Mouse (Mus musculus) layer of hippocampus, adult 11-12 months (tissue): ENCODE measurements at regions not wholly inside any gene's neighbourhood (a gene's known extent, or its start where the extent isn't known, plus 50 kb on each side); places are given as distances from the start of the nearest gene placed in this dataset.

Source experiments
- DNase-seq: peaks from one replicate; pipeline ENCODE4 v3.0.0; 2022; ENCODE audit warnings: low spot score

DNA sequence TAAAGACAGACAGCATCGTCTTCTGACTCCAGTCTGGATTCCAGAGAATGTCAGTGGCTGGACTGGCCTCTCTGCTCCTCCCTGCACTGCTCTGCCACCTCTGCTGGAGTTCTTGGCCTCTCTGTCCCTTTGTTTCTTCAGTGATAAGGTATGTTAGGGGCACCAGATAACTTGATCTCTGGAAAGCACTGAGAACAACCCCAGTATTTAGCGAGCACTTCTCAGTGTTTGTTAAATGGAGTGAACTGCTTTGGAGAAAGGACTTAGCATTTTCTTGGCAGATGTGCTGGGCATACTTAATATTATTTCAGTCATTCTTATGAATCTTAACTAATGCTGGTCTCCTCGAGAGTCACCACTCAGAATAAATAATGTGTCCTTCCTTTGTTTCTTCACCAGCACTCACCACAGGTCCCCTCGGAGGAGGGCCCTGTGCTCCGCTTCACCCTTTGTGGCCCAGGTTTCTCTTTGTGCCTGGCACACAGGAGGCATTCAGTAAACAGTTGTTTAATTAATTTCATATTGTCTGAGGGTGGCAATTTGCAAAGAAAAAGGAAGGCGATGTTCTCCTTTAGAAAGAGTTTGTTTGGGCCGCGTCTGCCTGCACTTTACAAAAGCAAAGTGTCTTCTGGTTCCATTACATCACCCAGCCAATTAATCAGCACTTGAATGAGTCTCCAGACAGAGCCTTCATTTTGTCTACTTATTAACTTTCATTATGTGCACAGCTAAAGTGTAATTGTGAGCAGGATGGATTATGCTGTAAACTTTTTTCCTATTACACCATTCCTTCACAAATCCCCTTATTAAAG, 307.1 kb upstream of the Adamts16 start:
- no peak for DNase-seq

DNA sequence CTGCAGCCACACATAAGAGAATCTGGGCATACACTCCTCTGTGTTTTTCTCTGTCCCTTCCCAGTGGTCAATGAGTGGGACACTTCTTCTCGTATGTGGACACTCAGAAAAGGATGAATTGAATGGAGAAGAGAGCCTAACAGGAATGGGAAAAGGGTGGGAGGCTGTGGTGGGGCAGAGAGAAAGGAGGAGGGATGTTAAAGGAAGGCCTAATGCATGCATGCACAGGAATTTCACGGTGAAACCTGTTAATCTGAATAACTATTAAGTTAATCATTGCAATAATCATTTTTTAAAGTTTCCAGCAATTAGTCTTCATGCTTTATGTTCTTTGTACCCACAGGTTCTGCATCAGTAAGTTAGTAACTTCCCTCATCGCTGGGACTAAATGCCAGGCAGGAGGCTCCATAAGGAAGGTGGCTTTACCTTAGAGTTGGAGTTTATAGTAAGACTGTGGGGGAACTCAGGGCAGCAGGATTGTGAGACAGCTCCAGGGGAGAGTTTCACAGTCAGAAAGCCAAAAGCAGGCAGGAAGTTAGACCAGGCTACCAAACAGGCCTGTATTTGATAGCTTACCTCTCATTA, 305.3 kb upstream of the Adamts16 start:
- DNase-seq: no peak

DNA sequence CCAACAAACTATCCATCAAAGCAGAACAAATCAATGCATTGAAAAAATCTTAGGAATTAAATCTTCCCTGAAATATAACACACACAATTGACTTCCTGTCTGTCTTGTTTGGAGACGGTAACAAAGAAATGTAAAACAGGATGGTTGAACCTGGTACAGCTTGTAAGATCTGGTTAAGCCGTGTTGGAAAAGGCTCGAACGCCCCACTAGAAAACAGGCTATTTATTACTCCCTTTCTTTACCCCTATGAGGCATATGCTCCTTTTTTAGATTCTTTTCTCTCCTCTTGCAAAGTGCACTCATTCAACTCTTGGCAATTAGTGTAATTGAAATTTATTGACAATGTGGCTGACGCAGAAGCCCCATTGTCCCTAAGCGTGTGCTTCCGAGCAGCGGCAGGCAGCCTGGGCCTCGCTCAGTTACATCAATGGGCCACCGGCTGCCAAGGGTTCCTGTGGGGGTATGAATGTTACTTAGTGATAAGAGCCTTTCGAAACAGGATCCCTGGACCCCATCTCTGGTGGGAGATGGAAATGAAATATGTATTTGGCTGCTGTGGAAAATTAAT, 297.2 kb upstream of the Adamts16 start:
- no peak for DNase-seq

DNA sequence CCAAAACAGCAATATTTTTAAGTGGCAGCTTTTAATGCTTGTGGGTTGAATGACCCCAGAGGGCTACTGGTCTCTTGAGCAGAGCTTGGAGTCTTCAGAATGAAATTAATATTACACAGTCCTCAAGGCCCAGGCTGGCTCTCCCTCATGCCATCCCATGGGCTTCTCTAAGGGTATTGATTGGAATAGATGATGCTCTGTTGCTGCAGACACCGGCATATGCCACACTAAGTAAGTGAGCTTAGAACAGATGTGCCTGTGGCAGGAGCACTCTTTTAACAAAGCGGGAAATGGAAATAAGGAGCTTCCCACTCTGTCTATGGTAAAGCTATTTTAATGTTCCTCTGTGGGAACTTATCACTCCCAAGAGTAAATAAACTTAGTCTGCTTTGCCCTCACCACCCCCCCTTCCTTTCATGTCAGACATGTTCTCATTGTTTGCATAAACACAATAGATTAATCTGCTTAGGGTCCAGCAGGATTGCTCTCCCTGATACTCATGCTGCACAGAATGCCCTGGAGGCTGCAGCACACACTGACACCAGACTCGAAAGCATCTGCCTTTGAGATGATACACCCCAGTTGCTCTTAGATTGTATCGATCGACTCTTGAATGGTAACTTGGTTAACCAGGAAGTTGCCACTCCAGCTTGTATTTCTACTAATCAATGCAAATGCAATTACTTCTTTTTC, 294.5 kb upstream of the Adamts16 start:
- DNase-seq: no peak

DNA sequence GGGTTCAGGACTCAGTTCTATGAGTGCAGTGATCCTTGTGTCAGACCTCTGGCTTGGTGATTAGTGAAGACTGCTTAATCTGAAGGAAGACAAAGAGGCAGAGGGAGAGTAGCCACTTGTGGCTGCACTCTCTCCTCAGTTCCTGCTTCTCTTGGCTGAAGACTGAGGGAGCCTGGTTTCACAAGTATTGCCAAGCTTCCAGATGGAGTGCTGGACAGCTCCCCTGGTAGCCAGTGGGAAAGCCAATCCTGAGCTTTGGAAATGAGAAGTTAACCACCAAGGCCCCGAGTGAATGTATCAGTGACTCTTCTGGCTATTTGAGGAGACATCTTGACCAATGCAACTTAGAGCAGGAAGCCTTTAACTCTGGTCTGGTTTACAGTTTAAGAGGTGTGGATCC, 279.9 kb upstream of the Adamts16 start:
- no peak for DNase-seq

DNA sequence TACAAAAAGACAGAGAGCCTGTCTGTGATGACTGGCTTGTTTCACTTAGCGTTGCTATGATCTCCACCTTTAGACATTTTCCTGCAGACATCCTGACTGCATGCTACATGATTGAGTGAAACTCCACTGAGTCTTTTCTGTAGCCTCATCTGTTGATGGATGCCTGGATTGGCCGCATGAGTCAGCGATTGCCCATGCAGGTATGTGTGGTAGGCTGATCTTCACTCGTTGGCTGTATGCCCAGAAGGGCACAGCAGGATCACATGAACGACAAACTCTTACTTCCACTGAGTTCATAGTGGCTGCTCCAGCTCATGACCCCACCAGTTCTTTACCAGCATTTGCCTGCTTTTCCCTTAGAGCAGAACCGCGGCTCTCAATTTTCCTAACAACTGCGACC, 266.6 kb upstream of the Adamts16 start:
- DNase-seq: no peak

DNA sequence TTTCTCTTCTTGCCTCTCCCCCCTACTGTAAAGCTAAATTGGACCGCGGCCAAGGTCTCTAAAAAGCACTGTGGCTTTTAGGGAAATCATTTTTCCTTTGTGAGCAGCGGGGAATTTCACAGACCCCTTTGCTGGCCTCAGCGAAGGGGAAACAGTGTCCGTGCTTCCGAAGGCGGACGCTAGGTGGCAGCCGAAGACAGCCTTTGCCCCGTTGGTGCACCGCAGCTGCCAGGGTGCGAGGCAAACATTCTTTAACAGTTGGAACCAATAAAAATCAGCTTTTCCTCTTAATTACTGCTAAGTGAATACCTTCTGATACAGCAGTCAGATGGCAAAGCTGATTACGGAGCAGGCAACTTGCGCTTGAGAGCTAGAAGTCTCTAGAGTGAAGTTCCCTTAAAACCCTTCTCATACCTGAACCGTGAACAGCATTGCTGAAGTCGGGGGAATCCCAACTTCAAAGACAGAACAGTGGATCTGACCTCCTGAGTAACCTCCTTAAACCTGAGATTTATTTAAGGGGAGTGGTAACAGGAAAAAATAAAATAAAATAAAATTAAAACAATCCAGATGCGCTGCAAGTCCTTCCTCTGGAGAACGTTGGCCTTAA, 263.7 kb upstream of the Adamts16 start:
- peak; percentile 63 for DNase-seq

DNA sequence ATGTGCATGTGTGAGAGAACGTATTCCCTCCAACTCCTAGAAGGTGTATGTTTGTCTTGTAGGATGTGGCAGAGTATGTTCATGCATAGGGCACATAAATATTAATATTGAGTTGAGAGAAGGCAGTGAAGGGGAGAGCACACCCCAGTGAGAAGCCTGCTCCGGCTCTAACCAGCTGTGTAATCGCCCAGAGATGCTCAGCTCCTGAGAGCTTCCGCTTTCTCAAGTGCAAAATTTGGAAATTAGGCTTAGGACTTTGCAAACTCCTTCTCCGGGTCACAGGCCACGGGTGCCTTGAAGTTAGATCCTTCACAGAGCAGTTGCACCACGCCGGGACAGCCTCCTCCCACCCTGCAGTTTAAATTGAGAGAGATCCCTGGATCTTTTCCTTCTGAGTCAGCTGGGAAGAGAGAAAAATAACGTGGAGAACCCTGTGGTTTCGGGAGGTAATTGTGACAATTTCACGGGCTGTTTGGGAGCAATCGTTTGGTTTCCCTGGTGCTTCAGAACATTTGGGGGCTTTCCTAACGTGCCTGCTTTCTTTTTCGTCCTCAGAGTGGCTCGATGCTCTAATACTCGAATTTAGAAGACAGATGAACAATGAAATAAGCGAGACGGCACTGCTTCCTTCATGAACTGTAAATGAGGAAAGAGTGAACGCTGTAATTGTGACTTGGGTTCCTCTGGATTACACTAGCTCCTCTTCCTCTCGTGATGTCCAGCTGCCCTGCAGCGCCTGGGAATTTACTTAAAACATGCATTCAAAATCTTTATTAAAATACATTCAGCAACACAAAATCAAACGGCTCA, 263.0 kb upstream of the Adamts16 start:
- DNase-seq: peak; percentile 6

DNA sequence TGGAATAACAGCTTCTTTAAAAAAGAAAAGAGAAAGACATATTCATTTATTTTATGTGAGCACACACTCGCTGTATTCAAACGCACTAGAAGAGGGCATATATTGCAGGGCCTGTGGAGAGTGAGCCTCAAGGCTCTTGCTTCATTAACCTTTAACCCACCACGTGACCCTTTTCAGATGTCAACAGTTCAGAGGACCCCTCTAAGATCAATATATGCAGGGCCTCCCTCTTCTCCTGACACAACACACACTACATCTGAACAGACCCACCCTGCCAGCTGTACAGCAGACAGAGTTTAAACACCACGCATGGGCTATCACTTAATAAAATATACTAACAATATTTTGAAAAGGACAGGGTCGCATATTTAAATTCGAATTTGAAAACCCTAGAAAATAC, 242.7 kb upstream of the Adamts16 start:
- DNase-seq: no peak

DNA sequence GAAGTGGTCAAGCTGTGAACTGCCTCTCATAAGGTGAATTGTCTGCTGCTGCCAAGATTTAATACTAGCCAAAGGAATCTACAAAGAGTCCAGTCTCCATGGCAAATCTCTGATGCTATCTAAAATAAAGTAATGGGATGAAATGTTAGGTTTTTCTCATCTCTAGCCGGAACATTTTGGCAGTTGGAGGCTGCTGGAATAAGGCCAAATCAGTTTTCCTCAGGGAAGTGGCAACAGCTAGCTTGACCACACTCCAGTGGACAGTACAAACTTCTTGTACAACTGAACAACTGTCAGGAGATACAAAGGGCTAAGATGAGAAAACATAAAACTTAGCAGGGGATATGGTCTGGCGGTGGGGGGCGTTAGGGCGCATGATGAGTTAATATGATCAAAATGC, 234.3 kb upstream of the Adamts16 start:
- no peak for DNase-seq

DNA sequence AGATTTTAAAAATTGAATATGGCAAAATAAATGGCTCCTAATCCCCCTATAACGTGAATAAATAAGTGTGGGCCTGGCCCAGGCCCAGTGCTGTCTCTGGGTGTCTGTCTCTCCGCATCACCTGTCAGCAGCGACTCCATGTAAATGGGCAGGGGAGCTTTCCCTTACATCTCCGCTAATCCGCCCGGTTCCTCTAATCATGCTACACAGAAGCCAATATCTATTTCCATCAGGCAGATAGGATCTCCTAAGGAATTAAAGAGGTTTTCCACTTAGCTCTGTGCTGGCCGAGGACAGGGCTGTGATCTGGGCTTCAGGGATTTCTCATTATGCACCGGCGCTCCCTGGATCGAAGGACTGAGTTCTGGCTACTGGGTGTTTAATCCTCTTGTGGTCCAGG, 232.4 kb upstream of the Adamts16 start:
- no peak for DNase-seq

DNA sequence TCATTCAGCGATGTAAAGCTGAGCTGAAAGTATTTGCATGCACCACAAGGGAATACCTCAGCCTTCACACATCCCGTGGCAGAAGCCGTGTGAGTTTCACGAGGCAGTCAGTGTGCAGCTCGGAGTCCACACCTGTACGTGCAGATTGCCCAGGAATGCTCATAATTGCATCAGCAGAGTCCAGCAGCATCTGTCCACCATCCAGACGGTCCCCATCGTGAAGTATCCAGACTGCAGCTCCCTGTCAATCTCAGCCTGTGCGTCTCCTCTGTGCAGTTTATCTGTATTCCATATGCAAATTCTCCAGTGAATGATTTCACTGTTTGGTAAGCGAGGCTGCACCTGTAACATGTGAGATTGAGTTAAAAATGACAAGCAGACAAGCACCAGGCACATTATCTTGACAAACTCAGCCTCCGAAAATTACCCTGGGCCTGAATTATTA, 227.2 kb upstream of the Adamts16 start:
- no peak for DNase-seq

DNA sequence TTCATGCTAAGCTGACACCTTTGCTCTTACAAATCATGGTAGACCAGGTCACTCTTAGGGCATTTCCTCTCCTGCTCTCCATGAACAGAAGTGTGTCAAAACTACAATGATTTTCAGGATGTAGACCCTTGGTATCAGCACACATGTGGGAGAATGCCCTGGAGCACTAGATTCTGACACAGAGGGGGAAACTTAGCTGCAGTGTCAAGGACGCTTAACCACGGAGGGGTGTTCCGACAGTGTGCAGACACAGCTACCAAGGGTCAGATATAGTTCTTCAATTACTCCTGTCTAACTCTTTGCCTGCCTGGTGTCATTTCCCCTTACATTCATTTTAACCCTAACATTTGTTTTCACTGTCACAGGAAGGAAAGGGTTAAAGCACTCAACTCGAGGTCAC, 226.4 kb upstream of the Adamts16 start:
- DNase-seq: no peak

DNA sequence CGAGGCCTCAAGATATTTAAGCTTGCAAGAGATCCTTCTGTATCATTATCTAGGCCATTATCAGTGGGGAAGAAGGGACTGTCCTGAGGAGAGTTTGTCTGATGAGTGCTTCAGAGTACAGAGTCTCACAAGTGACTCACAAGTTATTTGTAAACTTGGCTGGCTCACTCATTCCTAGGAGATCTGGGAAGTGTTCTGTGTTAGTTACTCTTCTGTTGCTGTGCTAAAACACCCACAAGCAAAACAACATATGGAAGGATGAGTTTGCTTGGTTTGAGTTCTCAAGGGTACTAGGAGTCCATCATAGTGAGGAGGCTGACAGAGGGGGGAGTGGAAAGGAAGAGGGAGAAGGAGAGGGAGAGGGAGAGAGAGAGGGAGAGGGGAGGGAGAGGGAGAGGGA, 224.0 kb upstream of the Adamts16 start:
- no peak for DNase-seq

DNA sequence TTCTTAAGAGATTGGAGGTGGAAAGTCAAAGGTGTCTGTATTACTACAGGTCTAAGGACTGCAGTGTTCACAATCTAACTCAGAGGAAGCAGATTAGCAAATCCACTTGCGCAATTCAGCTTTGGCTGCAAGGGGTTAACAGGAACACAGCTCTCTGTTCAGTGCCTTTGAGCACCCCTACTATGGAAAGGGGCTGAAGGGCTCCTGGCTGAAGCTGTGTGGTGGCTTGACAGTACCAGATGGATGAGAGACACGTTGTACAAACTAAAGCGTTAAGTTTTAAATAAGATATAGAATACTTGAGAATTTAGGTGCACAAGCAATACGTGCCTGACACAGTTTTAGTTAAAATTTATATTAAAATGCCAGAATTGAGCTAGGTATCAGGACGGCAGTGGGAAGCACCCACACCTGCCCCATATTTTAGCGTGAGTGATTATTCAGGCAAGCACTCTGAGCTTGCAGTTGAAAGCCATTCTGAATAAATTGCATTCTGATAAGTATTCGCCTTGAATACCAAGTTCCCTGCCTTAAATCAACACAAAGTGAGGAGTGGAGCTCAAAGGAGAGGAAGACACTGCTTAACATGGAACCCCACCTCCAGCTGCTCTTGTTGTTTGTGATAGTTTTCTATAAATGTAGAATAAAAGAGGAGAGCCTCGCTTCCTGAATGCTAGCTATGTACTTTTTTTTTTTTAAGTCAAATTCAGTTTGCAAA, 223.1 kb upstream of the Adamts16 start:
- DNase-seq: no peak

DNA sequence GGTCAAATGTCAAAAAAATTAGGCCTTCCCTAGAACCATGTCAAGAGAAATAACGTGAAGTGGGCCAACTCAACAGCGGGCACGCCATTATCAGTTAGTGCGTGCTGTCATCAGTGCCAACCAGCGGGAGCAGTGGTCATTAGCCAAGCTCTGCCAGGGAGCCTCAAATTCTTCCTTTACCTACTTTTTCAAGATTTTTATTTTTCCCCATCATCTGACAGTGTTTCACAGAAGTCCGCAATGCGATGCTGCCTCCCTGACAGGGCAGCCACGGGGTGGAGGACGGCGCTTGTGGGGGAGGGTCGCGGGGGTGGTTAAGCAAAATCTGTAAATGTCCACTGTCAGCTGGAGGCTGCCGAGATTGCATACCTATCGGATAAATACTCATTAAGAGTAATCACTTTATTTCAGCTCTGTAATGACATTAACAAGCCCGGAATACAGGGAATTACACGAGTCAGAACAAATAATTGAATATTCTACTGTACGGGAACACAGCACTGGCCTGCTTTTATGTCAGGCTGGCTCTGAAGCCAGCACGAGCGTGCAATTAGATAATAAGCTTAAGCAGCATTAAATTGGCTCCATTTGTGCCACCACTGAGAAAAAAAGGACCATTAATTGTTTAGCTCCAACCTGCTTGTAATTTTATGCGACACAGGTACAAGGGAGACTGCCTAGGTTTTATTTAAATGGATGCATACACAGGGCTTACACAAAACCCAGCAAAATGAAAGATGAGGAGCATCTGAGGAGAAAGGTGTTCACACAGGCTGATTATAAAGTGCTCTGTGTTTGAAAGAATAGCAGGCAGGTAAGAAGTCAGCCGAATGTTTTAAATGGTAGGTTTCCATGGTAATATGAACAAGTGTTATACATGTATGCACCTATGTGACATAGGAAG, 212.0 kb upstream of the Adamts16 start:
- DNase-seq: no peak

DNA sequence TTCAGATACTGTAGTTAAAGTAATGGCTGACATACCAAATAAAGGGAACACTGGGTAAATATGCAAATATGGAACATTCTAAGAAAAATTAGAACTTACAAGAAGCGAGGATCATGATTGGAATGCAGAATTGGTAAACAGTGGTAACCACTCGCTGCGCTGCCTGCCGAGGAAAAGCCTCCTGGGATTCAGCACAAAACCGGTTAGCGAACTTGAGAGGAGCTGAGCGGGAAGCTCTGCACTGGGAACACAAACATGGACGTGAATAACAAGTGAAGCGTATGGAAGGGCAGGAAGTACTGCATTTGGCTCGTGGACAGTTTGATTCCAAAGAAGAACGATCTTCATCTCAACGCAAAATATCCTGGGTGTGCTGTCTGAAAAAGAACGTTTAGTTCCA, 209.0 kb upstream of the Adamts16 start:
- DNase-seq: no peak

DNA sequence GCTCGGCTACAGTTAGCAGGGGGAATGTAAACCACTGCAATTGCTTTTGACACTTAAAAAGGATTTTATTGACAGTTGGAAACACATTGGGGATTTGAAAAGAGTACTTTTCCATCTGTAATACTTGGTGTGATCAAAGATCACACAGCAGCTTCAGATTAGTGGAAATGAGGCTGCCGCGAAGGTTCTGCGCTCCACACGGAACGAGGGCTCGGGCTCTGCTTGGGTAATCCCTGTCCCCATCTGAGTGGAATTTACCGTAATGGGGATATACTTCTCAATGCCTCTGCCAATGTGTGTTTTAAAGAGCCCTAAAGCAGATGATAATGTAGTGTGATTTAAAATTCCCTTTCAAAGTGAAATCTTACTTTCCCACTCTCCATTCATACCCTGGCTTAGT, 194.4 kb upstream of the Adamts16 start:
- DNase-seq: no peak

DNA sequence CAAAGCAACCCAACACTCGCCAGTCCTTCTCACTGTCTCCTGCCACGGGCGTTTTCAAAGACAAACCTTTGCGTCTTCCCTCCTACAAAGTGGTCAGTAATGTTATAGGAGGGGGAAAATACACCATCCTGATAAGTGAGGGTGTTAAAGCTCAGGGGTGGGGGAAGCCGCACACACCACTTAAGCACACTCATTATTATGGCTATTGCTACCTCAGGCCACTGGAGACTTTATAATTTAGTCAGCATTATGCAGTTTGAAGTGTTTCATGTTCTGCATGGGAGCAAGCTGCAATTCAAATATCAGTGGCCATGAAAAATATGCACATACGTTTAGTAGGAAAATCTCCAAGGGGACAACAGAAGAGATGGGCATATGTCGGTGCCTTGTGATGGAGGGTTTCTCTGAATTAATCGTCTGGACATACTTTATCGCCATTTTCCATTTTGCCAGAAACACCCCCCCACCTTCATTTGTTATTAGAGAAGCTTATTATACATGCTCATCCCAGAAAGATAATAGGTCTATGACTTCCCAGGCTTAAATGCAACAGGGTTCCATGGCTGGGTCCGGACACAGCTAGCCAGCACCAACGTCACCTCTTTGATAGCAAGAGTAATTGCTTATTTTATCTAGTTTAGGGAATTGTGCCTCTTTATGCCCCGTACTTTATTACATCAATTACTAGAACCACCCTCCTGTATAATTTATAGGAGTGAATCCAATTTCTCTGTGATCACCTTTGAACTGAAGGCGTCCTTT, 193.5 kb upstream of the Adamts16 start:
- DNase-seq: no peak
